Mouse (Mus musculus) E14TG2a.4 (cell line): Measurements from ENCODE around the gene Vkorc1.

Experiments
- CTCF ChIP-seq: conservative IDR thresholded peaks from 2 replicates; pipeline ENCODE4 v1.5.1; 2014; ENCODE audit warnings: low read length
- NANOG ChIP-seq: IDR thresholded peaks from 2 replicates; pipeline ENCODE4 v1.6.1; 2014; ENCODE audit warnings: borderline replicate concordance, low read length, mixed read lengths

DNA sequence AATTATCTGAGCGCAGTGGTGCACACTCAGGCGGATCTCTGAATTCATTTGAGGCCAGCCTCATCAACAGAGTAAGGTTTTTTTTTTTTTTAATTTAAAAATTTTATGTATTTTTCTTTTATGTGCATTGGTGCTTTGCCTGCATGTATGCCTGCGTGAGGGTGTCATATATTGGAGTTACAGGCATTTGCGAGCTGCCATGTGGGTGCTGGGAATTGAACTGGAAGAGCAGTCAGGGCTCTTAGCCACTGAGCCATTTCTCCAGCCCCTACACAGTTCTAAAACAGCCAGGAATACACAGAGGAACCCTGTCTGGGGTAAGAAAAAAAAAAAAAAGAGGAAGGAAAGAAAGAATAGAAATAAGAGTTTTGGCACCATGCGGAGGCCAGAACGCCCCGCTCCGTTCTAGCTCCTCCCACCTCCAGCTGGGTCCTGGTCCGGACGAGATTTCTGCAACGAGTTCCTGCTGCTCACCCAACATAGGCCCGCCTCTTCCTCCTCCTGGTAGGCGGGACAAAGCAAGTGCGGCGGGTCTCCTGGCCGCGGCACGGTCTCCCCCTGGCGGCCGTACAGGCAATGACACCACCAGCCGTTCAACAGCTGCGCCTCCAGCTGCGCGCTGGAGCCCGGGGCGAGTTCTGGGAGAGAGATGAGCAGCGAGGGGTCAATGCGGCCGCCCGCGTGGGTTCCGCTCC is 39.8 kb upstream of the Vkorc1 start:
- TF ChIP-seq CTCF (peak; percentile 65), NANOG (no peak)
